Mouse (Mus musculus): Measurements from ENCODE around the gene Nlgn2.
"Not testable (repeated sequence)": the region's sequence is repeated elsewhere in the genome, so short reads cannot be mapped to it uniquely, and the experiment has no call there.

Nlgn2 gene

GRCm38 (mm10) chr11:69863729-69864128, 26.1 kb upstream of the Nlgn2 start:
- DNase-seq, result not testable (repeated sequence)

- peak; percentile 66 to 79 for DNase-seq
Observed at GRCm38 (mm10) chr11:69858113-69858998, 20.8 kb upstream of the Nlgn2 start, which contains the start of gene Tnk1. Tnk1 (minus strand) TSS chr11:69858730.

GRCm38 (mm10) chr11:69855347-69855746, 17.8 kb upstream of the Nlgn2 start:
- peak in 1 of 2 experiments; percentile 66 for DNase-seq

GRCm38 (mm10) chr11:69854680-69855079, 17.1 kb upstream of the Nlgn2 start:
- no peak for DNase-seq

GRCm38 (mm10) chr11:69853994-69854393, 16.4 kb upstream of the Nlgn2 start:
- DNase-seq, result no peak

GRCm38 (mm10) chr11:69850754-69851153, 13.2 kb upstream of the Nlgn2 start:
- DNase-seq, result no peak

- DNase-seq, result no peak
Observed at GRCm38 (mm10) chr11:69849884-69850283, 12.3 kb upstream of the Nlgn2 start.

GRCm38 (mm10) chr11:69849128-69849527, 11.5 kb upstream of the Nlgn2 start:
- no peak for DNase-seq

- DNase-seq, result no peak
Observed at GRCm38 (mm10) chr11:69848021-69848420, 10.4 kb upstream of the Nlgn2 start.

- DNase-seq, result peak; percentile 52 to 59
Observed at GRCm38 (mm10) chr11:69846738-69847688, 9.4 kb upstream of the Nlgn2 start.

- peak; percentile 94 for DNase-seq
Observed at GRCm38 (mm10) chr11:69846198-69846680, 8.7 kb upstream of the Nlgn2 start, which contains the start of gene Plscr3. Plscr3 (plus strand) TSS chr11:69846376.

GRCm38 (mm10) chr11:69838714-69839104, 1.1 kb upstream of the Nlgn2 start:
- no peak for DNase-seq

- DNase-seq, result peak; percentile 96 to 97
Observed at GRCm38 (mm10) chr11:69837952-69838713, 549 bp upstream of the Nlgn2 start, which contains the start of gene Tmem256. Tmem256 (plus strand) TSS chr11:69838514.

- peak; percentile 39 to 59 for DNase-seq
Observed at GRCm38 (mm10) chr11:69836703-69837576, 644 bp downstream of the Nlgn2 start.

GRCm38 (mm10) chr11:69835966-69836335, 1.6 kb downstream of the Nlgn2 start:
- no peak for DNase-seq

GRCm38 (mm10) chr11:69835326-69835965, 2.1 kb downstream of the Nlgn2 start:
- no peak for DNase-seq

GRCm38 (mm10) chr11:69834001-69834549, 3.5 kb downstream of the Nlgn2 start:
- DNase-seq, result peak; percentile 54 to 64

- DNase-seq, result no peak
Observed at GRCm38 (mm10) chr11:69833554-69833953, 4.0 kb downstream of the Nlgn2 start.

- DNase-seq, result no peak
Observed at GRCm38 (mm10) chr11:69828832-69829231, 8.8 kb downstream of the Nlgn2 start.

GRCm38 (mm10) chr11:69823456-69823855, 14.1 kb downstream of the Nlgn2 start:
- DNase-seq, result no peak

All from lung, postnatal 4 days (tissue).